Mouse (Mus musculus) retina, adult 2 months (tissue): Measurements from ENCODE around the gene Cep85l.

ENCODE experiments used
- DNase-seq: peaks from one replicate; pipeline ENCODE4 v3.0.0-alpha.2; 2012; ENCODE audit warnings: low read depth, low spot score

Cep85l gene

DNA sequence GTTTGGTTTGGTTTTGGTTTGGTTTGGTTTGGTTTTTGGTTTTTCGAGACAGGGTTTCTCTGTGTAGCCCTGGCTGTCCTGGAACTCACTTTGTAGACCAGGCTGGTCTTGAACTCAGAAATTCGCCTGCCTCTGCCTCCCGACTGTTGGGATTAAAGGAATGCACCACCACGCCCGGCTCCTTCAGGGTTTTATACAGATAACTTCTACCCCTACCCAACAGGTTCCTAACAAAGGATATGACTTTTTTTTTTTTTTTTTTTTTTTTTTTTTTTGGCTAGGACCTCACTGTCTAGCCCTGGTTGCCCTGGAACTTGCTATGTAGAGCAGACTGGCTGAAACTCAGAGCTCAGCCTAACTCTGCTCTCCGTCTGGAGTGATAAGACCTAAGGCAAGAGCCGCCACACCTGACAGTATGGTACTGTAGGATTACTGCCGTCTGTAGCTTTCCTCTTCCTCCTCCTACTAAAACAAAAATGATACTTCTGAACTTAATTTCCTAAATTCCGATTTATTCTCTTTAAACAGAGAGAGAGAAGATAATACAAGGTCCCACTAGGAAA, 37.5 kb downstream of the Cep85l start:
- DNase-seq: no peak

DNA sequence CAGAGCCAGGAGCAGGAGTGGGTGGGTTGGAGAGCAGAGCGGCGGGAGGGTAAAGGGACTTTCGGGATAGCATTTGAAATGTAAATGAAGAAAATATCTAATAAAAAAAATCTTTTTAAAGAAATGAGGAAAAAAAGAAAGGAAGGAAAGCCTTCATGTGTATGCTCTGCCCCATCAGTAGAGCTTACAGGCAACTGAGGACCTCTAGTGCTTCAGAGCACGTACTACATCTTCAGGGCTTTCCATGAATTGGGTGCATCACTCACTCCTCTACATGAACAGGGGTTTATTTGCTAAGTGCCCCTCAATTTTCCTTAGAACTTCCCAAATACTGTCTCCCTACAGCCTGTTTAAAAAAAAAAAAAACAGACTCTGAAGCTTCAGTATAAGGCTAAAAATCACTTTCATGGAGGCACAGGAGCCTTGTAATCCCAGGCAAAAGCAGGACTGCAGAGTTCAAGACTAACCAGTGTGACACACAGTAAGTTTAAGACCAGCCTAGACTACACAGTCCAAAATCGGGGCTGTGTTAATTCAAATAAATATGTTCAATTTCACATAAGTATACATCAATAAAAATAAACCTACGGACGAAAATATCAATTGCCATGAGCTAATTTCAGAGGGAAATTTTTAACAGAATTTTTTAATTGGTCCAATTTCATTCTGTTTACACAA, 38.3 kb downstream of the Cep85l start:
- no peak for DNase-seq

DNA sequence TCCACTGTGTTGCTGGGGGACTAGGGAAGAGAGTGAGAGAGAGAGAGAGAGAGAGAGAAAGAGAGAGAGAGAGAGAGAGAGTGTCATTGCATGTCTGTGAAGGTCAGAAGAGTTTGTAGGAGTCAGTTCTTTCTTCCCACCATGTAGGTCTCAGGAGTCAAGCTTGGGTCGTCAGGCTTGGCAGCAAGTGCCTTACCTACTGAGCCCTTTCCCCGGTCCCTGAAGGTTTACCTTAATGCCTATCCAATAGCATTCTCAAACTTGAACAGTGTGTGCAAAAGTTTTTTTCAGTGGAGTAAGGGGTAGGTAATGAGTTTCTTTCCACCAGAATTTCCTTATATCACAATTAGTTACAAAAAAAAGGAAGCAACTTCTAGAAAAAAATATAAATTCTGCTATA, 40.7 kb downstream of the Cep85l start:
- DNase-seq: no peak

DNA sequence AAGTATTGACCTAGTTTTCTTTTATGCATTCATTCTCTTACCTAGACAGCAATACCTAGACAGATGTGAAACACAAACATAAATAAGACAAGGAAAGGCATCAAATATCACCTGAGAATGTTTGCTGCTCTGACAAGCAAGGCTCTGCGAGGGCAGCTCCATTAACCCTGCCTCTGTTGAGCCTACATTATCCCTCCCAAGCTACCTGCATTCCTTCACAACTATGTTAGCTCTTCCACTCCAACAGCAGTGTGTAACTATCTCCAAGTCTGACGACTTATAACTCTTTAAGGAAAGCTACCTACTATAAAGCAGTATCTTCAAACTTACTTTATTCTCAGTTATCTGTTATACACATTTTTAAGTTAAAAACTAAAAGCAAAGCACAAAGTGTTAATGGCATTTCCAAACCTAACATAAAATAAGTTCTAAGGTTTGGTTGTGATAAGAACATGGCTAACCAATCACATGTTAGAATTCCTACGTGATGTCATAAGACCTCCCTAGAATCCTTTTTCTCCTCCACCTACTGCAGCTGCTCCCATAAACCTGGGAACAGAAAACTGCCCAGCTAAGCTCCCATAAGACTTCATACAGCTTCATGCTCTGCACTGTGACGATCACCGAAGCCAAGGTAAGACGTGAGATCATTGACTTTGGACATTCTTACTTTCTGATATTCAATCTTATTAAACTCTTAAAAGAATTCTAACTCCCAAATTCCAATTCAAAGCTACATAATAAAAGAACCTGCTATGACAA, 42.4 kb downstream of the Cep85l start, which contains the start of gene Pln:
Gene Pln (plus strand): TSS at position 506 of the 762 bp plus-strand sequence.
- no peak for DNase-seq

DNA sequence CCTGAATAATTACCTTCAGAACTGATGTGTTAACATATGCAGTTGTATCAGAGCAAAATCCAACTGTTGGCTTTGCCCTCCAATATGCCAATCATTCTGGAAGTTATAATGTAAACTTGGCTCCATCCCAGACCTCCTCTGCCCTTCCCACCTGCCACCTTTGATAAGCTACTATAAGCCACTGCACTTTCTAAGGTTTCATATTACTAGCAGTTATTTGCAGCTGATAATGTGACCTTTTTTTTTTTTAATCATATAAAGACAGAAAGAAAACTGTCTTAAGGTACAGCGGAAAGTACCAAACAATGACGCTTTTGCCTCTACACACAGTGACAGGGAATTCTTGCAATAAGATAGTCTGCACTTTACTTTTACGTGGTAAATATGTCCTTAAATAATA, 43.8 kb downstream of the Cep85l start:
- DNase-seq: no peak

DNA sequence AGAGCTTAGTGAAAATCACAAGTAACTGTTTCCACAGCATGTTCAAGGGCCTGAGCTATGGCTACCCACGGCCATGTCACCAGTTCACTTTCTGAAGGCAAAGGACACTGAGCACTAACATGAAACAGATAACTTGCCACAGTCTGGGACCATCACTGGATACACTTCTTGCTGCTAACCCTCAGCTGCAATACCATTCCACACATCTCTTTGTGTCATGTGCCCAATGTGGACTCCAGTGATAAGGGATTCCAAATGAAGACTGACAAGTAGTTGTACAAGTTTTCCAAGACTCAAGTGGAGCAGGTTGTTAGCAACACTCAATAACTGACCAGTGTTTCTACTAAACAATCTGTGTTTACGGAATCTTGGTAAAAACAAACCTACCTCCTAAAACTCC, 44.5 kb downstream of the Cep85l start:
- DNase-seq: no peak

DNA sequence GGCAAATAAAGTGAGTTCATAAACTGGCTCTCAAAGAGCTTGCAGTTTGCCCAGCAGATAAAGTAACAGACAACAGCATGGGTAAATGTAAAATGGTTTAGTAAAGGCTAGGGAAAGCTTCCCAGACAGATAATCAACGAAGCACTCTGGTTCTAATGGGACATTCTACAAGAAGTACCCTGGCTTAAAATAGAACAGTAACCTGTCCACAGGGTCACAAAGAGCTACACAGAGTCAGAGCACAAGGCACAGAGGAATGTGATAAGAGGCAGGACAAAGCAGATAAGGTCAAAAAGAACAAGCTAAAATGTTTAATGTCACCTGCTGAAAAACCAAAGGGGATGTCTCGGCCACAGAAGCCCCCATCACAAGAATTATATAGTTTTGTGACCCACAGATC, 47.0 kb downstream of the Cep85l start:
- no peak for DNase-seq

DNA sequence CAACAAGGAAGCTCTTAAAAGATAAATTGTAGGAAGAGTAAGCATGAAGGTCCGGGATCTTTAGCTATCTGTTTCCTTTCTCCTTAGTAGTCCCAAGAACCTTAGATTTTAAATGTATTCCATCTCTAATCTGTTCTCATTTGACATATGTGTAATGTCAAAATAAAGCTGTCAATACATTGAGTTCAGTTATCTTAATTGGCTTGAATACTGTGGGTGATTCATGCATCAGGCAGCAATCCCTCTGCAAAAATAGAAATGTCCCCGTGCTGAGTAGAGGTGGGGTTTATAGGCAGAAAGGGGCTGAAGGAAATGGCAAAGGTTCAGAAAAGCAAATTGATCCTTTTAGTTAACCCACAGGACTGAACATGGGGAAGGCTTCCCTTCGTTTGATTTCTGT, 50.5 kb downstream of the Cep85l start:
- no peak for DNase-seq

DNA sequence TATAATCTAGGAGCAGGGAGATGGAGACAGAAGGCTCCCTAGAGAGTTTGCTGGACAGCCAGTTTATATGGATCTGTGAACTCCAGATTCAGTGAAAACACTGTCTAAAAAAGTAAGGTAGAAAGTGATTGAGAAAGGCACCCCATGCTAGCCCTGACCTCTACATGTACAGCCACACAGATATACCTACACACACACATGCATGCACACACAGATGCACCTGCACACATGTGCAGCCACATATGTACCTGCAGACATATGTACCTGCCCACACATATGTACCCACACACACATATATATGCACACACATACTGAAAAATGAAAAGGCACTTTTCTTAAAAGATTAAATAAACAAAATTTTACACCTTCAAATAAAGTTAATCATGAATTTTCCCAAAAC, 53.4 kb downstream of the Cep85l start:
- no peak for DNase-seq

DNA sequence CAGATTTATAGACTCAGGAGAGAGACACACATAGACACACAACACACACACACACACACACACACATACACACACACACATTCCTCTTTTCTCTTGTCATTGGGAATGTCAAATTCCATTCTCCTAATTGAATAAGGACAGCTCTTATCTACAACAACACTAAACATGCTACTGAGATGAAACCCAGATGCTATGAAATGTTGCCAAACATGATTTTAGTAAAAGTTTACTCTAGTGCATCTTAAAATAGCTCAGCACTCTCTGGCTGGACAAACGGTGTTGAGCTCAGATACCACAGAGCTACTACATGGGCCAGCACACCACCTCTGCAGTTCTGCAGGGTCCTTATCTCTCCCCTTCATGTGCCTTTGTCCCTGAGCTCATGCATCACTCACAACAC, 55.1 kb downstream of the Cep85l start:
- no peak for DNase-seq

DNA sequence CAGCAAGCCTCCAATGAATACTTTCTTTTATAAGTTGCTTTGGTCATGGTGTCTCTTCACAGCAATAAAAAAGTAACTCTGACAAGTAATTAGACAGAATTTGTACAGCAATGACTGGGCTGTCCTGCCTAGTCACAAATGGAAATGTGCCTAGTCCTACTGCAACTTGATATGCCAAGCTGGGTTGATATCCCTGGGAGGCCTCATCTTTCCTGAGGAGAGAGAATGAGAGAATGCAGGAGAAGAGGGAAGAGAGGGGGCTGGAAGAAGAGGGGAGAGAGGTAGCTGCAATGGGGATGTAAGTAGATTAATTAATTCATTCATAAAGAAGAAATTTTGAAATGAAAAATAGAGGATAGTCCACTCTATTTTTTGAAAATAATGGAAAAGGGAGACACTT, 56.4 kb downstream of the Cep85l start:
- DNase-seq: no peak

DNA sequence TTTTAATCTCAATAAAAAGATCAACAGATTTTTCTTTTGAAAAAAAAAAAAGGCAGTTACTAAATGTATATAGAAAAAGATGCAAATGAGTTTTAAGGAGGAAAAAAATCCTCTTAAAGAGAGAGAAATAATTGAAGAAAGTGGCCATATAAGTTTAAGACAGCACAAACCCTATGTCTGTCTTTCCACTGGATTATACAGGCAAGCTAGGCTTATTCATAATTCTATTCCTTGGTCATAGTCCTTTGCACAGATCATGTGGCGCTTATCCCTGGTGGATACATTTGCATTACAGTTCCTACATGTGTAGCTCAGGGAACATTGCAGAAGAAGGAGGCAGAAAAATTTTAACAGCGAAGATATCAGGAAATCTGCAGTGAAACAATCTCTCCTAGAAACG, 73.1 kb downstream of the Cep85l start:
- DNase-seq: no peak

DNA sequence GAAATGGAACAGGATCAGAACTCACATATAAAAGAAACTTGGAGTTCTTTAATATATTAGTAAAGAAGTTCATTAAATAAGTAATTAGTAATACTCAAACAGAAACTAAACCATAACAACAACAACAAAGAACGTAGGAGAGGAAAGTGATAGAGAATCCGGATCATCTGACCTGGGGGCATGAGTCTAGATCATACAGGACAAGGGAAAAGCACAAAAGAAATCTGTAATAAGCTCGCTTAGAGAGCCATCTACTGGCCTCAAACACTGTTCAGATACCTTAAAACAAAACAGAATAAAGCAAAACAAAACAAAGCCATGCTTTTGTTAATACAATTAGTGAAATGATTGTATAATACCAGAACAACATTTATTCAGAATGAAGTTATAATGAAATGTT, 73.9 kb downstream of the Cep85l start:
- DNase-seq: peak; percentile 9

DNA sequence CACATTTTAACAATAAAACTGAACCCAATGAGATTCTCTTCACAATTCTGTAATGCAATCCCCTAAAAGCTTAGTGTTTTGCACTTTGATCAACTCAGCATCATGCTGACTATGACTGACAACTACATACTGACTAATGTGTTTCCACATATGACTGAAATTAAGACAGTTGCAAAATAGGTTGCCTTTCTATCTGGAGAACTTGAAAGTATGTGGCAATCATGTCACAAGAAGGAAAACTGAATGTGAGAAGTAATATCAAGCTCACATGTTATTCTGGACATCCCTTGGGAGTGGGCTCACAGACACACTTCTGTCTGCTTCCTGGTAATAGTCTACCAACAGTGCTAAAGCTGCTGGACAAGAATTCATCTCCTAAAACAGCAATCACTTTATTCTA, 94.6 kb downstream of the Cep85l start:
- DNase-seq: no peak

DNA sequence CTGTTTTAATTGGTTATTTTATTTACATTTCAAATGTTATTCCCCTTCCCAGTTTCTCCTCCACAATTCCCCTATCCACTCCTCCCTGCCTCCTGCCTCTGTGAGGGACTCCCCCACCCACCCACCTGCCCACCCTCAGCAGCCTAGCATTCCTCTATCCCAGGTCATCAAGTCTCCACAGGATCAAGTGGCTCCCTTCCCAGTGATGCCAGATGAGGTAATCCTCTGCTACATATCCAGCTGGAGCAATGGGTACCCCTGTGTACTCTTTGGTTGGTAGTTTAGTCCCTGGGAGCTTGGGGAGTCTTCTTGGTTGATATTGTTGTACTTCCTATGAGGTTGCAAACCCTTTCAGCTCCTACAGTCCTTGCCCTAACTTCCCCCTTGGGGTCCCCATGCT, 107.5 kb downstream of the Cep85l start:
- no peak for DNase-seq

DNA sequence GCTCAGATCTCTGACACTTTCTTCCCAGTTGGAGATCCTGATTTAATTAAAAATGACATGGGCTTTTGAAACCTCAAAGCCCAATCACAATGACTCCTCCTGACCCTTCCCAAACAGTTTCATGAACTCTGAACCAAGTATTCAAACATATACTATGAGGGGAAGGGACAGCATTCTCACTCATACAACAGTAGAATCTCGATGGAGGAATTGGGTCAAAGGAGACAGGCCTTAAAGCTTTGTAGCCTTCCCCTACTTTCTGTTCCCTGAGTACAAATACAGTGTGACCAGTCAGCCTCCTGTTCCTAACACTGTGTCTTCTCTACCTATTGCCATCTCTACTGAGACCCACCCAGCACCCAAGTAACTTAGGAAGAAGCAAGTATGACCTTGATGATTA, 117.7 kb downstream of the Cep85l start:
- DNase-seq: no peak

DNA sequence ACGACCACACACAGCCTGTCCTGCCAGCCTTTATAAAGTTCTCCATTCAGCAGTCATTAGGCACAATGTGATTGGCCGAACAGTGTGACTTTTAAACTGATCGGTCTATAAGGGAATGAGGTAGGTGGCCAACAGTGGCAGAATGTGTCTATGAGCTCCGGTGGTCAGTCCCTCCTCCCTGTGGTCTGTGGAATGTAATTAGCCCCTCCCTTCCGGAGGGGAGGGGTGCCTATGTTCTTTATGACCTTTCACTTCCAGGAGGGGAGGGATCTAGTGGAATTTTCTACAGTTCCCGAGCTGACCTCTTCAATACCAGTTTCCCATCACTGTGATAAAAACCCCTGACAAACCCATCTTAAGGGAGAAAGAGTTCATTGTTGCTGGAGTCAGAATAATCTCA, 144.4 kb downstream of the Cep85l start:
- DNase-seq: no peak

DNA sequence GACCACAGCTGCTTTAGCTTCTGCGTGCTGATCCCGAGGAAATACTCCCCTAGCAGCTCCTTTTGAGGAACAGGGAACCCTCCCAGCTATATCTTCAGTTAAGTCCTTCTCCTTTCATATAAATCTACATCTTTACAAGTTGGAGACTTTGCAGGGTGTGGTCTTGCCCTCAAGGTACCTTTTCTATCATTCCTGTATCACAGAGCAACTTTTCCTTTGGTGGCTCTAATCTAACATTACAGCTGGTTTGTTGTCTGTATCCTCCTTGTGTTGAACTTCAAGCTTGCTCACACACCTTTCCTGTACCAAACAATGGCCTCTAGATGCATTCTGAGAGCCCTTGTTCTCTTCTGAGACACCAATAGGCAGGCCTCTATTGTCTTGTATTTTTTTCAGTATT, 145.1 kb downstream of the Cep85l start:
- no peak for DNase-seq

DNA sequence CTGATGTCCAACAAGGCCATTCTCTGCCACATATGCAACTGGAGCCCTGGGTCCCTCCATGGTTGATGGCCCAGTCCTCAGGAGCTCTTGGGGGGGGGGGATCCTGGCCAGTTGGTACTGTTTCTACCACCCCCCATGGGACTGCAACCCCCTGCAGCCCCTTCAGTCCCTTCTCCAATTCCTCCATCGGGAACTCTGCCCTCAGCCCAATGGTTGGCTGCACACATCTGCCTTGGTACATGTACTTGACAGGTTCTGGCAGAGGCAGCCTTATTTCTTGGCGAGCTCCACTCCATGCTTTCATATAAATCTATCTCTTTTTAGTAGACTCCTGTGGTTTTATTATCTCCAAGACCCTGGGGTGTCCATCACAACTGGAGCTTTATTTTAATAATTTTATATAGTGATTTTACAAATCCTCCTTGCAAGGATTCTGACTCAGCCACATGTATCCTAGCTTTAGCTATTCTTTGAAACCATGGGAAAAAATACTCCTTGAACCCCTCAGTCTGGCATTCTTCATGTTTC, 145.6 kb downstream of the Cep85l start:
- DNase-seq: no peak

DNA sequence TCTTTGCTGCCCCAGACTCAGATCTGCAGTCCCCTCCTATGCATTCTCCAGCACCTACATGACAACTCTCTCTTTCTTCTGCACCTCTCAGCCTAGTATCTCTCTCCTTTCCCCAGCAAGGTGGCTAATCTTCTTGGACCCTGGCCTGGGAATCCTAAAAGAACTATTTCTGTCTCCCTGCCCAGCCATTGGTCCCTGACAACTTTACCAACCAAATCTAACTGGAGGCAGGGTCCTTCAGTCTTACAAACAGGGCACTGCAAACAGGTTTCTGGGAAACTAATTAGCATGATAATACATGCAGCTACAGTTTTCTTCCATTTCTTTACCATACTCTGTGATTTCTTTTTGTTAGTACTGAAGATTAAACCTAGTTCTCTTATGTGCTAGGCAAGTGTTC, 148.9 kb downstream of the Cep85l start:
- no peak for DNase-seq

DNA sequence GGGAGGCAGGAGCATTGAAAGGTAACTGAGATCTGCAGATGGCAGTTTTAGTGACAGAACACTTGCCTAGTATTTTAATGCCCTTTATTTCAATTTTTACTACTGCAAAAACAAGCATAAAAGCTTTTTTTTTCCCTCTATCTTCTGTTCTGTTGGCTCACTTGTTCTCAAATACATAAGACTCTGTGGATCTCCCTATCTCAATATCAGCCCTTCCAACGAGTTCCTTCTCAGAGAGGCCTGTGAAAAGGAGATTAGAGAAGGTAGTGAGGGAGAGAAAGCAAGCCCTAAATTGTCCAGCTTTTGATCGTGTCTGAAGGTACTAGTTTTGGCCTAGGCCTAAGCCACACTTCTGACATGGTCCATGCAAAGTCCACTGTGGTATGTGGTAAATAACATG, 150.6 kb downstream of the Cep85l start:
- DNase-seq: no peak
